Mouse (Mus musculus): ENCODE measurements at regions not wholly inside any gene's neighbourhood (a gene's known extent, or its start where the extent isn't known, plus 50 kb on each side); places are given as distances from the start of the nearest gene placed in this dataset.
"Not testable (repeated sequence)": the region's sequence is repeated elsewhere in the genome, so short reads cannot be mapped to it uniquely, and the experiment has no call there.

DNA sequence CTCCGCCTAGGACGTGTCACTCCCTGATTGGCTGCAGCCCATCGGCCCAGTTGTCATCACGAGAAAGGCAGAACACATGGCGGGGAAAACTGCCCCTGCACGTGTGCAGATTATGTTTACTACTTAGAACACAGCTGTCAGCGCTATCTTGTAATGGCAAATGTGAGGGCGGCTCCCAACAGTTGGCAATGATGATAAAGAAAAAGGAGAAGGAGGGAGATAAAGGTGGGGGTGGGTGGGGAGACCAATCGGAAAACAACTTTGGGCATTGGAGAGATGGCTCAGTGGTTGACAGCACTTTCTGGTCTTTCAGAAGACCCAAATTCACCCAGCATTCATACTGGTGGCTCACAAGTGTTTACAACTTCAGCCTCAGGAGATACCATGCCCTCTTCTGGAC is 257.6 kb downstream of the Pten start:
- intact Hi-C loops (cut with DNase I); DNase-seq (ENCODE audit: low spot score in 2 of 2): not testable (repeated sequence)

GRCm38 (mm10) chr19:33021161-33021560 is 263.9 kb downstream of the Pten start:
- no peak for DNase-seq (ENCODE audit: low spot score in 2 of 2)
- intact Hi-C loops (cut with DNase I): no loop called here

- no peak for DNase-seq (ENCODE audit: low spot score in 2 of 2)
- intact Hi-C loops (cut with DNase I): no loop called here
Observed at GRCm38 (mm10) chr19:33022839-33023428, 265.6 kb downstream of the Pten start.

GRCm38 (mm10) chr19:33029688-33030444 is 272.6 kb downstream of the Pten start:
- intact Hi-C loops (cut with DNase I): no loop called here
- DNase-seq (ENCODE audit: low spot score in 2 of 2): no peak

DNA sequence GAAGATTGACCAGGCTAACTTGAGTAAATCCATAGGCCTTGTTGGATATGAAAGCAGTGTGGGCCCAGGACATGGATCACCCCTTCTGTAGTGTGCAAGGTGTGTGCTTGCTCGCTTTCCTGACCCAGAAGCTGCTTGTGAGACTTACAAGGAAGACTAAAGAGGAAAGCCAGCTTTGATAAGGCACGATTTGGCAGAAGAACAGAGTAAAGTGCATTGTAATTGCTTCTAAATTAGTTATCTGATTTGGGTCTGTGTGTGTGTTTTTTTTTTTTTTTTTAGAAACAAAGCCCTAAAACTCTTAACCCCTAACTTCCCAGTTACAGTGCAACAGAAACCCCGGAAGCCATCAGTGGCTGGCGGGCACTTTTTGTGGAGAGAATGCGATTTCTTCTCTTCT is 283.2 kb downstream of the Pten start:
- DNase-seq (ENCODE audit: low spot score in 2 of 2): no peak
- intact Hi-C loops (cut with DNase I): no loop called here

- intact Hi-C loops (cut with DNase I): no loop called here
- no peak for DNase-seq (ENCODE audit: low spot score in 2 of 2)
Observed at GRCm38 (mm10) chr19:33040991-33041390, 283.7 kb downstream of the Pten start.

DNA sequence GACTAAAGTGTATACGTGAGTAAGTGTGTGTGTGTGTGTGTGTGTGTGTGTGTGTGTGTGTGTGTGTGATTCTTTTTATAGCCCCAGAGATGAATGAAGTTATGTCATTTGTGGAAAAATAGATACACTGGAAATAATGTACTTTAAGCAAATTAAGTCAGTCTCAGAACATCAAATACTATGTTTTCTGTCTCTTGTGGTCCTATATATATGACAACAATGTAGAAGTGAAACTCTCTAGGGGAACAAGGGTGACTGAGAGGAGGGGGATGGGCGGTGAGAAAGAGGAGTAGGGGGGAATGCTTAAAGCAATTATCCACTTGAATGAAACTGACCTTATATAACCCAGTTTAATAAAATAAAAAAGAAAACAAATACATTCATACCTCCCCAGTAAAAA is 285.5 kb downstream of the Pten start:
- intact Hi-C loops (cut with DNase I): no loop called here
- no peak for DNase-seq (ENCODE audit: low spot score in 2 of 2)

DNA sequence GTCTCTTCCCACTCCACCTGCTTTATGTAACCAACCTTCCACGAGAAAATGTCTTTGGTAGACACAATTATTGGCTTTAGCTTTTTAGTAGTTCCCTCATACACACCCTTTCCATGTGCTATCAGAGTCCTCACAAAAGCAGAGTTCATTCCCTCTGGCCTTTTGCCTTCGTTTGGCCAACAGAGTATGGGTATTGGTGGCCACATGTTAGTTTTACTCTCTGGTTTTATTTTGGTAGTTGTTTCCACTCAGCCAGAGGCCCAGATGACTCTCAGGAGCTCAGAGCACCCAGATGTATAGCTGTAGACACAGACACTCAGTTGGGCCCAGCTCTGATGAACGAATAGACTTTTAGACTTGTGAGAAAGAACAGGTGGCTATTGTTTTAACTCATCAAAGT is 286.4 kb downstream of the Pten start:
- intact Hi-C loops (cut with DNase I): no loop called here
- no peak for DNase-seq (ENCODE audit: low spot score in 2 of 2)

DNA sequence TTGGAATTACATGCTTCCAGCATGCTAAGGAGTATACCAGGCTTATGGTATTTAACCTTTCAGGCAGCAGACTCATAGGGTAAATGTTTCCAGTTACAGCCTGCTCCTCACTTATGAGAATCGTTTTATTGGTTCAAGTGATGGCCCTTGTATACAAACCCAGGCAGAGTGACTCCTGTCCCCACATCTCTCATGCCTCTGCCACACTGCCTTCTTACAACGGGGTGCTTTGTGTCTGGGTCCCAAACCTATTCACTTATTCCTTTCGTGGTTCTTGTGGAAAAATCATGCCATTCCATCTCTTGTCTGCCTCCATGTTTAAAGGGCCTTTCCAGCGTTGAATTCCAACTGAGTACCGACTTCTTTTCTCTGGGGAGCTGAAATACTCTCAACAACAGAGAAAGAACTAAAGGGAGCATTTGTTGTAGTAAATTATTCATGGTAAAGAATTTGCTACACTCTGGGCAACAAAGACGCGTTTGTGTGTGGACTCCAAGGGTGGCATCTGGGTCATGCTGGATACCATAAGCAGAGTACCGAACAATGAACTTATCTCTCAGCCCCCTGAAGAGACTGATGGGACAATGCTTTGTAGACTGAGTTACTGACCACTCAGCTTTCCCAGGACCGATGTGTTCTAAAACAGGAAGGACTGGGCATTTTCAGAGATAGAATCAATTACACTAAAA is 291.6 kb downstream of the Pten start:
- intact Hi-C loops (cut with DNase I): no loop called here

GRCm38 (mm10) chr19:33053199-33053867 is 296.0 kb downstream of the Pten start:
- intact Hi-C loops (cut with DNase I): no loop called here
- no peak for DNase-seq (ENCODE audit: low spot score in 2 of 2)

More for the DNA sequence above, 291.6 kb downstream of the Pten start:
- no peak for DNase-seq (ENCODE audit: low spot score in 2 of 2)

GRCm38 (mm10) chr19:33056372-33056791 is 299.1 kb downstream of the Pten start:
- intact Hi-C loops (cut with DNase I): no loop called here
- DNase-seq (ENCODE audit: low spot score in 2 of 2): no peak

DNA sequence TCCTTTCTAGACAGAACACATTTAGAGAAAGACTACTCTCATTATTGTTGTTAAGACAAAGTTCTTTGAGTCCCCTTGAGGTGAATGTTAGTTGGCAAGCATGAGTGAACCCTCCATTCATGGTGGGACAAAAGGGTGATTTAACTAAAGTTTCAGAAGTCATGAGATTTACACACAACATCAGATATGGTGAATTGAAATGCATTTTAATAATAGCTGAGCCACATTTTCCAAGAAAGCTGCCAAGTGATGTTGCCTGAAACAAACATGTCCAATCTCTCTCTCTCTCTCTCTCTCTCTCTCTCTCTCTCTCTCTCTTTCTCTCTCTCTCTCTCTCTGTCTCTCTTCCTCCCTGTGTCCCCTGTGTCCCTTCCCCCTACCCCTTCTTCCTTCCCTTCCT is 303.7 kb downstream of the Pten start:
- no peak for DNase-seq (ENCODE audit: low spot score in 2 of 2)
- intact Hi-C loops (cut with DNase I): no loop called here

DNA sequence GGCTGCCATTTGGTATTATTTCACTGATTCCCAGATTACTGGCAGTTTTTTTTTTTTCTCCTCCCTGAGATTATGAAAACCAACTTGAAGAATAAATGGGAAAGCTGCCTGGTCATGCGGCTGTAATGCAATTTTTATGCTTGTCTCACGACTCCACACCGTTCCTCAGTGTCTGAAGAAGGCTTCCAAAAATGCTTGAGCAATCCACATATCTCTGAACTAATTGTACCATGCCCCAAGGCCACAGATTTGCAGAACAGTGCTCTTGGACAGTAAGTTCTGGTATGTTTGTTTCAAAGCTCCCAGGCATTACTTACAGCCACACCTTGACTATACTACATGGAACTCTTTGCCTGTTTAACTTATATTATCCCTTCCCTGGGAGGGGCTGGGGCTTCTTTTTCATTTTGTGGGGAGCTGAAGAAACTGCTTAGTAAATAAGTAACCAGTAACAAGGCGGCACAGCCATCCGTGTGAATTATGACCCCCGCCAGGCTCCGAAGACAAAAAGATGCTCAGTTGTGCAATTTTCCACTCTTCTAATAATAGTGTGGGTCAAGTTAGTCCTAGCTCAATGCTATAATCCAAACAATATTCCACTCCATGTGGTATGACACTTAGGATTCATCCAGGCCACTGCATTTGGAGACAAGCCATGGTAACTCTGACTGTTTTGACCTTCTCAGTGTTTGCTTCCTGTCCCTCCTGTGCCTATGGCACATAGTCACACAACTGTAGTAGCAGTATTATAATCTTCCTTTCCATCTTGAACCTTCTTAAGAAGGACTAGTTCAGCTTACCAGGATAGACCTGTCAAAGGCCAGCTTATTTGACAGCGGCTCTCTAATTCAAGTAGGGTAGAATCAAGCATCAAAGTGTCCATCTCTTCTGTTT is 305.1 kb downstream of the Pten start:
- intact Hi-C loops (cut with DNase I): no loop called here
- DNase-seq (ENCODE audit: low spot score in 2 of 2): no peak

- intact Hi-C loops (cut with DNase I): no loop called here
- peak; percentile 3 to 17 for DNase-seq (ENCODE audit: low spot score in 2 of 2)
Observed at GRCm38 (mm10) chr19:33065274-33066200, 308.2 kb downstream of the Pten start.

DNA sequence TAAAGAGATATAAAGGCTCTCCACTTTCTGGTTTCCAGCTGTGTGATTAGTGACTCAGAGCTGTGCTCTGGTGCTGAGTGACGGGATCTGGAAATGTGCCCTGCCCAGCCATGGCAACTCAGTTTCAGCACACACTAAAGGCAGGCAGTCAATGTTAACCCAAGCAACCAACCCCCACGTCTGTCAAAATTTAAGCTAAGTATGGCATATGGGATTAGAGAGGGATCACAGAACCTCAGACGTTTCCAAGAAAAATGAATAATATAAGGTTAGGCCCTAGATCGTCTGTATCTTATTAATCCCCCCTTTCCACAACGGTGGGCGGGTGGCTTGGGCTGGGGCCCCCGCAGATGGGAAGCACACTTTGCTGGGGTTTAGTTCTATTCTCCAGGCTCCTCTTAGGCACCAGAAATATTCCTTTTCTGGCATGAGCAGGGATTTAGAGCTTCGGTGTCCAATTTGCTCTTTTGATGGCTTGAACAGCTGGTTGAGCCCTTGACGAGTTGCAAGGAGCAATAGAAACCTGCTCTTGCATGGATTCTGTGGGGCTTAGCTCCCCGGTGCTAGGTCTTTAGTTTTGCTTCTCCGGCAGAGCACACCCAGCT is 311.2 kb downstream of the Pten start:
- DNase-seq (ENCODE audit: low spot score in 2 of 2): no peak
- intact Hi-C loops (cut with DNase I): no loop called here

GRCm38 (mm10) chr19:33069761-33070160 is 312.5 kb downstream of the Pten start:
- intact Hi-C loops (cut with DNase I): no loop called here
- DNase-seq (ENCODE audit: low spot score in 2 of 2): no peak

DNA sequence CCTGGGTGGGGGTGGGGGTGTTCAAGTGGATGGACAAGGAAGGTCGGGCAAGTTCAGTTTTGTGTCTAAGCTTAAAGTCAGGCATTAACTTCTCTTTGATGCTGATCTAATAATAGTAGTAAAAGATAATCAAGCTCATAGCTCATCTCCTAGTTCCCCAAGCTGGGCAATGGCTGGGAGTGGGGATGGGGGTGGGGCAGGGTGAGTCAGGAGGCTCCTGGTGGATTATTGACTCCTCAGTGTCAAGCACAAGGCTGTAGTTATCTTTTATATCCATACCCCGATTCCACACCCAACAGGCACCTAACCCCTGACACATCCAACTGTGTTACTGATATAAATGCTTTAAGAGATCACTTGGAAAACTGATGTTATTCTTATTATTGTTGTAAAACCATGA is 315.0 kb downstream of the Pten start:
- no peak for DNase-seq (ENCODE audit: low spot score in 2 of 2)
- intact Hi-C loops (cut with DNase I): no loop called here

- no peak for DNase-seq (ENCODE audit: low spot score in 2 of 2)
- intact Hi-C loops (cut with DNase I): no loop called here
Observed at GRCm38 (mm10) chr19:33074907-33075306, 317.2 kb downstream of the Rnls start.

Measured in left cerebral cortex, postnatal 25 days (tissue).